Mouse (Mus musculus) ES-Bruce4 (cell line): ENCODE measurements around the gene Cyld. TPM values are rescaled to one million over a fixed set of nuclear protein-coding genes. Genes with fewer than 3 reads are reported as not detected.

Experiments
- H3K27ac ChIP-seq: 2 replicates; pipeline ENCODE4 v1.5.1; 2012; ENCODE audit warnings: low read length, inconsistent platforms; ENCODE audit not compliant: insufficient read depth
- H3K27me3 ChIP-seq: 2 replicates; pipeline ENCODE4 v1.6.1; 2012; ENCODE audit warnings: mild to moderate bottlenecking, low read length, inconsistent platforms; ENCODE audit not compliant: control insufficient read depth, poor library complexity, insufficient read depth, severe bottlenecking
- H3K36me3 ChIP-seq: 2 replicates; pipeline ENCODE4 v1.6.1; 2012; ENCODE audit warnings: inconsistent platforms, mild to moderate bottlenecking, low read length, moderate library complexity; ENCODE audit not compliant: control insufficient read depth, poor library complexity, insufficient read depth, severe bottlenecking
- H3K4me1 ChIP-seq: one replicate; pipeline ENCODE4 v1.8.1; 2011; ENCODE audit warnings: low read length; ENCODE audit not compliant: control insufficient read depth, insufficient read depth
- H3K4me3 ChIP-seq: 2 replicates; pipeline ENCODE4 v1.5.1; 2011; ENCODE audit warnings: low read depth, mild to moderate bottlenecking, low read length
- H3K9ac ChIP-seq: 2 replicates; pipeline ENCODE4 v1.6.1; 2012; ENCODE audit warnings: low read depth, mild to moderate bottlenecking, inconsistent platforms; ENCODE audit not compliant: poor library complexity, severe bottlenecking
- H3K9me3 ChIP-seq: replicated peaks from 2 replicates; pipeline ENCODE4 v1.6.1; 2012; ENCODE audit warnings: mild to moderate bottlenecking, low read length, inconsistent platforms; ENCODE audit not compliant: control insufficient read depth, poor library complexity, insufficient read depth, severe bottlenecking
- CTCF ChIP-seq: IDR thresholded peaks from one replicate; pipeline ENCODE4 v1.8.1; 2011; ENCODE audit warnings: low read depth, low read length
- EP300 ChIP-seq: IDR thresholded peaks from 2 replicates; pipeline ENCODE4 v1.6.1; 2011; ENCODE audit warnings: low read depth, low read length; ENCODE audit not compliant: insufficient read depth
- POLR2A ChIP-seq: IDR thresholded peaks from one replicate; pipeline ENCODE4 v1.8.1; 2011; ENCODE audit warnings: low read length; ENCODE audit not compliant: insufficient read depth
- polyA plus RNA-seq: library from polyadenylated mRNA; stranded (reverse); fragments of >200 nt; gene quantifications from 2 replicates; pipeline ENCODE4 v1.2.4, GENCODE M21; 2011; ENCODE audit warnings: low read depth; ENCODE audit not compliant: missing spikeins, insufficient read depth, insufficient read length

Gene Cyld
- polyA plus RNA-seq, 1 experiment = 18.6 TPM

DNA sequence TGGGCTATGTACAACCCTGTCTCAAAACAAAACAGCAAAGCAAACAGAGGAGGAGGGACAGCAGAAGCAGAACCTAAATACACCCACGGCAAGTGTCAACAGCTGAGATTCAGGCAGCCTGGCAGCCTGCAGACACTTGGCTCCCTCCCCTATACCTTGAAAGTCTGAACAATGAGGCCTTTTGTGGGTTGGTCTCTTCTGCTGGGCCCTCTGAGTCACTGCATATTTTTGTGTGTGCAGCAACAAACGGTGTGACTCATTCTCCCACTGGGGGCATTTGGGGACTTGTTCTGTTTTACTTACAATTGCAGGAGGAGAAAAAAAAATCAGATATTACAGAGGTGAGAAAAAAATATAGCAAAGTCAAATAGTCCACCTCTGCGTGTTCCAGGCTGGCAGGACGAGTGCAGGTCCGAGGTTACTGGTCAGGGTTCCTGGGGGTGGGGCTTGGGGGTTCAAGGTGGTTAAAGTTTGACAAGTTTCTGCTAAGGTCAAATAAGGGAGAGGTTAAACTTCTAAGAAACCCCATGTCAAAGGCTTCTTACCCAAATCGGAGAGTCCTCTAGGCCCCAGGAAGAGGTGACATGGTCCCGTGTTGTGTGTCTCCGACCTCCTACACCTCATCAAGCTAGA lies 96.0 kb downstream of the Cyld start:
- no peaks in the 10 kb centered on the region for H3K4me1 ChIP-seq
- no peak overlapping the region for H3K27ac ChIP-seq
- H3K9ac ChIP-seq = no peak overlapping the region
- no peaks in the 10 kb centered on the region for H3K27me3 ChIP-seq
- no peaks in the 10 kb centered on the region for H3K36me3 ChIP-seq
- TF ChIP-seq POLR2A (no peak), CTCF (no peak), EP300 (no peak)
- H3K4me3 ChIP-seq = no peak overlapping the region
- H3K9me3 ChIP-seq = no peaks in the 10 kb centered on the region

DNA sequence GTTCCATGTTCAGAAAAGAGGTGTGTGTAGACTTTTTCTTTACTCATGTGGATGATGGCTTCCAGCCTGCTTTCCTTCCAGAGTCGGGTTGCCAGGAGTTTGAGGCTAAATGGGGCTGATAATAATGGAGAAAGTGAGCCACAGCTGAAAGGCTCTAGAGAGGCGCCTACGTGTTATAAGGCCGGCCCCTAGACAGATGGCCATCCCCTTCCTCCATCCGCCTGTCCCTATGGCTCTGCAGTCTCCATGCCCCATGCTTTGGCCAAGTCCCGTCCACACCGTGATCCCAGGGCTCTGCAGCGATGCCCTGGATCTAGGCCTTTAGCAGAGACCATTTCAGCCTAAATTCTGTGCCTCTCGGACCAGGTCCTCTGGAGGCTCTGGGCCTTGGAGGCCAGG lies 96.5 kb downstream of the Cyld start:
- Histone ChIP-seq H3K27me3 (no peaks in the 10 kb centered on the region), H3K9me3 (no peaks in the 10 kb centered on the region), H3K27ac (no peak overlapping the region), H3K36me3 (no peaks in the 10 kb centered on the region), H3K9ac (no peak overlapping the region), H3K4me3 (no peak overlapping the region), H3K4me1 (no peaks in the 10 kb centered on the region)
- TF ChIP-seq CTCF = no peak
- TF ChIP-seq EP300 = no peak
- no peak for TF ChIP-seq POLR2A

DNA sequence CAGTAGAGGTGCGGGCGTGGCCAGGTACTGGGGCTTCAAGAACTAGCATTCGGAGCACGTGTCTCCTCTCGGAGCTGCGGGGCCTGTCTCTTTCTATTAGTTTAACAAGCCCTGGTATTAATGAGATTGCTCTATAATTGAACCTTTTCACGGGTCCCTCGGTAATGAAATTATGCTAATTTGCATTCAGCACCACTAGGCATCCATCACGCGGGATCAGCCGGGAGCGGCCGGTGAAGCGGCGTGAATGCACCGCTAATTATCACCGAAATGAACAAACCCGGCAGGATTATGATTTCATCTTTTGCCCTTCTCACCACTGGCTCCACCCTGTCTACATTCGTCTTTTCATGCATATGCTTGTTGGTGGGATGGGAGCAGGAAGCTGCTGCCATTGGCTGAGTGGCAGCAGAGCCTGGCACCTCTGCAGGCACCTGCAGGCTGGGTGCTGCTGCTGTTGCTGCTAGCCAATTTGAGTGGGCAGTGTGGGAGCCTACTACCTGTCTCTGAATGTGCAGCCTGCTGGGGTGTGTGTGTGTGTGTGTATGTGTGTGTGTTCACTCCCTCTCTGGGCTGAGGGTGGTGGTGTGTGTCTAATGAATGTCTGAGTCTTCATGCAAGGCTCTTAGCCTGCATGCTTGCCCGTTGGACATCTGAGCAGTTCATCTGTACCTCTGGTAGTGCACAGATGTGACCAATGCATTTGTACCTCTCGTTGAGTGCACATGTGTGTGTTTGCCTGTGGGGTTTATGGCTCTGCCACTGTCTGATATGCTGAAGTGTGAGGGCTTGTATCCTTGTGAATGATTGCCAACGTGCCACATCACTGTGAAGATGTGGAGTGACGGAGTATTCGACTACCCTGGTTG lies 97.2 kb downstream of the Cyld start:
- Histone ChIP-seq H3K4me1 (no peaks in the 10 kb centered on the region), H3K27me3 (no peaks in the 10 kb centered on the region), H3K4me3 (no peak overlapping the region), H3K27ac (no peak overlapping the region), H3K9ac (no peak overlapping the region), H3K9me3 (no peaks in the 10 kb centered on the region), H3K36me3 (no peaks in the 10 kb centered on the region)
- TF ChIP-seq POLR2A (no peak), CTCF (no peak), EP300 (no peak)

GRCm38 (mm10) chr8:88794615-88794907 lies 97.7 kb downstream of the Cyld start:
- H3K27me3 ChIP-seq = no peaks in the 10 kb centered on the region
- no peaks in the 10 kb centered on the region for H3K36me3 ChIP-seq
- H3K9me3 ChIP-seq = no peaks in the 10 kb centered on the region
- H3K4me3 ChIP-seq = no peak overlapping the region
- H3K27ac ChIP-seq = no peak overlapping the region
- no peak for TF ChIP-seq CTCF
- no peak overlapping the region for H3K9ac ChIP-seq
- no peaks in the 10 kb centered on the region for H3K4me1 ChIP-seq

GRCm38 (mm10) chr8:88795896-88796295 lies 99.1 kb downstream of the Cyld start:
- no peaks in the 10 kb centered on the region for H3K4me1 ChIP-seq
- no peak overlapping the region for H3K4me3 ChIP-seq
- H3K9ac ChIP-seq = no peak overlapping the region
- no peaks in the 10 kb centered on the region for H3K36me3 ChIP-seq
- no peak overlapping the region for H3K27ac ChIP-seq
- H3K27me3 ChIP-seq = no peaks in the 10 kb centered on the region
- no peaks in the 10 kb centered on the region for H3K9me3 ChIP-seq
- TF ChIP-seq POLR2A = no peak
- TF ChIP-seq CTCF = no peak
- no peak for TF ChIP-seq EP300

DNA sequence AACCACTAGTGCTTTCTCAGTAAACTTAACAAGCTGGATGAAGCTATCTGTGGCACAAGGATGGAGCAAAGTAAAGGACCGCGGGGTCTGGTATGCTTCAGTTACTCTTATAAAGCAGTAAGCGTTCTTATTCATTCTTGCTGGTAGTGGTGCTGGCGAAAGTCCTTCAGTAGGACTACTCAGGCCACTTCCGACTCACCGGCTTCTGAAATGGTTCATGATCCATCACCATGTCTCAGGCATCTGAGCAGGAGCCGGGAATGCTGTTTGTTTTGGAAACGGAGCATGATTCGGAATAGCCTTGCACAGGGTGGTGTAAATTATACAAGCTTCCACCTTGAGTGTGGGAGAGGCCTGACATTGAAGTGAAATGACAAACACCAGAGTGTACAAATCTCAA lies 99.8 kb downstream of the Cyld start:
- Histone ChIP-seq H3K36me3 (no peaks in the 10 kb centered on the region), H3K4me1 (no peaks in the 10 kb centered on the region), H3K9ac (no peak overlapping the region), H3K9me3 (no peaks in the 10 kb centered on the region), H3K4me3 (no peak overlapping the region), H3K27me3 (no peaks in the 10 kb centered on the region), H3K27ac (no peak overlapping the region)
- no peak for TF ChIP-seq CTCF
- no peak for TF ChIP-seq EP300
- TF ChIP-seq POLR2A = no peak

Other genes starting within 250 kb of the Cyld start
- gene Nkd1, start 175.7 kb upstream of the Cyld start, polyA plus RNA-seq = 2.1 and 3.2 TPM in 2 replicates
- not detected in 2 replicates for gene Snx20, start 60.9 kb upstream of the Cyld start, polyA plus RNA-seq
- gene Nod2, start 49.7 kb upstream of the Cyld start, polyA plus RNA-seq = 0.90 and 1.2 TPM in 2 replicates